Mouse (Mus musculus): Measurements from ENCODE around the gene Ndufa11.

Gene Ndufa11

DNA sequence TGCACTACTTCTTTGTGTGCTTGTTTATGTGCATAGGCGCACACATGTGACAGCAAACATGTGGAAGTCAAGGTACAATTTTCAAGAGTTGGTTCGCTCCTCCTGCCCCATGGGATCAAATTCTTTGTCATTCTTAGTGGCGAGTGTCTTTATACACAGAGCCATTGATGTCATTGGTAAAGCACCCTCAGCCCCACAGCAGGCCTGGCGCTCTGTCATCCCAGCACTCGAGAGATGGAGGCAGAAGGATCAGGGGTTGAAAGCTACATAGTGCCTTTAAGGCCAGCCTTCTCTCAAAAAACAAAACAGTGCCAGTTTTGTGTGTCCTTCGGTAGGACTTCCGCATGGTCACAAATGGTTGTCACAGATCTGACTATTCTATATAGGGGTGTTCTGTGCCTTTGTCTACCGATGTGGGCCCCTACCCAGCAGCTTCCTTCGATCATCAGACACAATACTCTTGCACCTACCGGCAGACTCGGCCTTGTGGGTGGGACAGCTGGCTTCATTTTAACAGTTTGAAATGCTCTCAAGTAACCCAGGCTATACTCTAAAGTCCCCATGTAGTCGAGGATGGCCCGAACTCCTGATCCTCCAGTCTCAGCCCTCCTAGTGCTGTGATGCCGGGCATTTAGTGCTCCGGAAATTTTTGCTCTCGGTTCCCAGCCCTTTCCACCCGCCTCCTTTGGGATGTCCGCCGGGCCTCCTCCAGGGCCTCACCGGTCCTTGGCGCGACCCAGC, 1.5 kb upstream of the Ndufa11 start:
- DNase-seq (ENCODE audit: low read depth, low spot score) = peak; percentile 21

- DNase-seq (ENCODE audit: low read depth, low spot score) = peak; percentile 99
Observed at GRCm38 (mm10) chr17:56716655-56717362, 758 bp upstream of the Ndufa11 start.

- DNase-seq (ENCODE audit: low read depth, low spot score) = no peak
Observed at GRCm38 (mm10) chr17:56722441-56722840, 4.9 kb downstream of the Ndufa11 start.

DNA sequence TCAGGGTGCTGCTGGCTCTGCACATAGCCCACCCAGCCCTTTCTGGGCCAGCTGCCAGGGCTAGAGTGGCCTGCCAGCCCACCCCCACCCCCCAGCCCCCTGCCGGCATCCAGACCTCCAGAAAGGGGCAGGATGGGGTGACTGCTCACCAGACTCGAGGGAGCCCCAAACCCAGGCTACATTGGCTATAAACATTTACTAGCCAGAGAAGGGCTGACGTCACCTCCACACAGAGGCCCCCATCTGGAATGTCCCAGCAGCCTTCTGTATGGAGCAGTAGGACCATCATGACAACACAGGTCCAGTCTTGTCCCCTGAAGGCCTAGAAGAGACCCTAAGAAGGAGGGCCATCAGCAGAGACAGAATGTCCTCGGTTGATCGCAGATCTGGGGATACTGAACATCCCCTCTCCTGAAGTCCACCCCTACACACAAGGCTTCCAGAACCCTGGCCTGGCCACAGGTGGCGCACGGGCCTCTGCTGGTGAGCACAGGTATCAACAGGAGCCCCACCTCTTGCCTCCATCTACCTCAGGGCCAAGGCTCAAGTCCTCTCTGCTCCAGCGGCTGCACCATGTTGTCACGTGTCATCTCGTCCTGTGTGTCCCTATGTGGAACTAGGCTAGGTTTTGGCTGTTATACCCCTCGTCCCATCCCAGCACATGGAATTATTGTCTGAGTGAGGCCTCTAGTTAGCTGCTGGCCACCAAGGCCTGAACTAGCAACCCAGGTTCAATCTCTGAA, 6.0 kb downstream of the Ndufa11 start:
- peak; percentile 42 for DNase-seq (ENCODE audit: low read depth, low spot score)

DNA sequence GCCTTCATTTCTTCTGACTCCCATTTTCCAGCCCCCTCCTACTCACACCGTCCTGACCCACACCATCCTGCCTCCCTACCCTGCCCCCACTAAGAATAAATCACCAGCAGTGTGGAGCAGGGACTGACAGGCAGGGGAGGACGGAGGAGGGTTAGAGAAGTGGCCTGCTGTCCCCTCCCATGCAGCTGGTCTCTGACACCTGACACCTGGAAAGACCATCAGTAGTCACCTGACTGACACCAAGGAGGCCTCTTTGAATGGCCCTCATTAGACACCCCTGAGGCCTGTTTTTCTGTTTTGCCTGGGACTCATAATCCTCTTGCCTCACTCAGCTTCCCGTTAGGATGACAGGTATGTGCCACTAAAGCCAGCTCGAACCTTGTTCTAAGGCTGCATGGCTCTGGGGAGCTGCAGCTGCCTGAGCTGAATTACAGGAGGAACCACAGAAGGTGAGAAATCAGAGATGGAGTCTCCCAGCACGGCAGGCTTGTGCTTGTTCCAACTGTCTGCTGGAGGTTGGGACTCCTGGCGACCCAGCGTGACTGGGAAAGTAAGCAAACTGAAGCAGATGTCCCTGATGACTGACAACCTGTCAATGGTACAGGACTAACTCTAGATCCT, 9.6 kb downstream of the Ndufa11 start:
- no peak for DNase-seq (ENCODE audit: low read depth, low spot score)

DNA sequence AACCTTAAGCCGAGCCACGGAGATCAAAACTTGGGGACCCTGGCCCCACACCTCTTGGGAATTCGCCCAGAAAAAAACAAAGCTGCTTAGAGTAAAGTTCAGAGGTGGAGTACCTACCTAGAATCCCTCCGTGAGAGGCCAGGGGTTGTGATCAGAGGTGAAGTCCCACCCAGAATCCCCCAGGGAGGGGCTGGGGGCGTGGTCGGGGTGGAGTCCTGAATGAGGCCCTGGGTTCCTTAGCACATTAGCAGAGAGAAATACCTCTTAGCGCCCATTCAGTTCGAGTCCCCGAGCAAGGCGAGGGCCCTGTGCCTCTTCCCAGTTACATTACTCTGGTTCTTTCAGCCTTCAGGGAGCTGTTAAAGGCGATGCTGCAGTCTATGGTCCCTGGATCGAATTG, 10.1 kb downstream of the Ndufa11 start:
- peak; percentile 80 for DNase-seq (ENCODE audit: low read depth, low spot score)

- DNase-seq (ENCODE audit: low read depth, low spot score) = no peak
Observed at GRCm38 (mm10) chr17:56728117-56728516, 10.6 kb downstream of the Ndufa11 start.

- no peak for DNase-seq (ENCODE audit: low read depth, low spot score)
Observed at GRCm38 (mm10) chr17:56729151-56729550, 11.6 kb downstream of the Ndufa11 start.

DNA sequence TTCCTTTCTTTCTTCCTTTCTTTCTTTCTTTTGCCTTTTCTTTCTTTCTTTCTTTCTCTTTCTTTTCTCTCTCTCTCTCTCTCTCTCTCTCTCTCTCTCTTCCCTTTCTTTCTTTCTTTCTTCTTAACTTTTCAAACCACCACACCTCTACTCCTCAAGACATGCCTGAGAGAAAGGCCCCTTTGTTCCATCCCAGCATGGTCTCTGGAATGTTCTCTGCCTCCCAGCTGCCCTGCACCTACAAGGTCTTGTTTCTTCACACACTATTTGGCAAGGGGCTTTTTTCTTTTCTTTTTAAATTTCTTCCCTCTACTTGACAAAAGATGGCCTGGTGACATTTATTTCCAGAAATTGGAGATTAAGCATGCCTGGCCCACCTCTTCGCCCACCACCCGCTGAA, 12.1 kb downstream of the Ndufa11 start:
- no peak for DNase-seq (ENCODE audit: low read depth, low spot score)

- peak; percentile 77 for DNase-seq (ENCODE audit: low read depth, low spot score)
Observed at GRCm38 (mm10) chr17:56736534-56736933, 19.0 kb downstream of the Ndufa11 start.

DNA sequence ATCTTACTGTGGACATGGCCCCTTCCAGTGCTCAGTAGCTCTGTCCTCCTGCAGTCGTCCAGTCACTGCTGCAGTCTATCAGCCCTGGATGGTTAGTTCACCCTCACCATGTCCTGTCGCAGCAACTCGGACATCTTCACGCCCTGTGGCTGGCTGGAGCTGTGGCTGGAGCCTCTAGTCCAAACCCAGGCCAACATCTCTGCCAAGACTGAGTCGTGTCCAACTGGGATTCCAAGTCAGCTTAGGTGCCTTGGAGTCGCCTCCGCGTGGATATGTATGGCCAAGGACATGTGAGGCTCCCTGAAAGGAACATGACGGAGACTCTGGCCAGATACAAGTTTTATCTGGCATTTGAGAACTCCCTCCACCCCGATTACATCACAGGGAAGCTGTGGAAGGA, 20.7 kb downstream of the Ndufa11 start:
- DNase-seq (ENCODE audit: low read depth, low spot score) = no peak

DNA sequence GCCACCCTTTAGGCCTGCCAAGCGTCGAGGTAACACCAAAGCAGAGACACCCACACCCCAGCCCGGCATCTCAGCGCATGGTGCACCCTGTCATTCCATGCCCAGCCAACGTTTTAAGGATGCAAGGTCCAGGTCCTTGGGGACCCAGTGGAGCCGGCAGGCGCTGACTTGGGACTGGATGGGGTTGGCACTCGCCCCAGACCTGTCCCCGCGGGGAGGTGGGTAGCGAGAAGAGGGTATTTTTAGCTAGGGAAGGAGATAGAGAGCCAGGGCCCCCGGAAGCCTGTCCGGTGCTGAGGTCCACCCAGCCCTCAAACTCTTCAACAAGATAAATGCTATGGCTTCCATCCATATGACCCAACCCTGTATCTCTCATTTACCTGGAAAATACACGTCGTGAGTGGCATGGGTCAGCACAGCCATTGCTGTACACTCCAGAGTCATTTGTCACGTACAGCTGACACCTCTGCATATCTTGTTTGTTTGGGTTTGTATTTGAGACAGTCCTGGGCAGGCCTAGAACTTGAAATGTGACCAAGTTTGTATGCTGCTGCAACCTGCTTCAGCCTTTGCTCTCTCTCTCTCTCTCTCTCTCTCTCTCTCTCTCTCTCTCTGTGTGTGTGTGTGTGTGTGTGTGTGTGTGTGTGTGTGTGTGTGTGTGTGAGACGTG, 22.7 kb downstream of the Ndufa11 start:
- no peak for DNase-seq (ENCODE audit: low read depth, low spot score)

DNA sequence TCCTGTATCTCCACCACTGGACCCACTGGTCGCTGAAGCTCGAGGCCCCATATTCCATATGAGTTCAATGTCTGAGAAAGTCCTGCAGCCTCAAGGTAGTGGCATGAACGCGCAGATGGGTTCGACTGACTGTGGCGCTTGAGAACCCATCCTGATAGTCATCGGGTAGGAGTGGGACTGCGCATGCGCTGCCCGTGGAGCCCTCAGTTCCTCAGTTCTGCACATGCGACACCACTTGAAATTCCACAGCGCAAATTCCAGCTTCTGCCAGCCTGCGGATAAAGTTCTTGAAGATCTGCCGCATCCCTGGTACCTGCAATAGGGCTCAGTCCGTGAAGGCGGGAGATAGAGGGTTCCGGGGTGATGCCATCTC, 23.2 kb downstream of the Ndufa11 start:
- peak; percentile 75 for DNase-seq (ENCODE audit: low read depth, low spot score)

GRCm38 (mm10) chr17:56744173-56744572, 26.6 kb downstream of the Ndufa11 start:
- DNase-seq (ENCODE audit: low read depth, low spot score) = no peak

- peak; percentile 92 for DNase-seq (ENCODE audit: low read depth, low spot score)
Observed at GRCm38 (mm10) chr17:56751404-56752072, 34.0 kb downstream of the Ndufa11 start.

GRCm38 (mm10) chr17:56753452-56753851, 35.9 kb downstream of the Ndufa11 start:
- no peak for DNase-seq (ENCODE audit: low read depth, low spot score)

DNA sequence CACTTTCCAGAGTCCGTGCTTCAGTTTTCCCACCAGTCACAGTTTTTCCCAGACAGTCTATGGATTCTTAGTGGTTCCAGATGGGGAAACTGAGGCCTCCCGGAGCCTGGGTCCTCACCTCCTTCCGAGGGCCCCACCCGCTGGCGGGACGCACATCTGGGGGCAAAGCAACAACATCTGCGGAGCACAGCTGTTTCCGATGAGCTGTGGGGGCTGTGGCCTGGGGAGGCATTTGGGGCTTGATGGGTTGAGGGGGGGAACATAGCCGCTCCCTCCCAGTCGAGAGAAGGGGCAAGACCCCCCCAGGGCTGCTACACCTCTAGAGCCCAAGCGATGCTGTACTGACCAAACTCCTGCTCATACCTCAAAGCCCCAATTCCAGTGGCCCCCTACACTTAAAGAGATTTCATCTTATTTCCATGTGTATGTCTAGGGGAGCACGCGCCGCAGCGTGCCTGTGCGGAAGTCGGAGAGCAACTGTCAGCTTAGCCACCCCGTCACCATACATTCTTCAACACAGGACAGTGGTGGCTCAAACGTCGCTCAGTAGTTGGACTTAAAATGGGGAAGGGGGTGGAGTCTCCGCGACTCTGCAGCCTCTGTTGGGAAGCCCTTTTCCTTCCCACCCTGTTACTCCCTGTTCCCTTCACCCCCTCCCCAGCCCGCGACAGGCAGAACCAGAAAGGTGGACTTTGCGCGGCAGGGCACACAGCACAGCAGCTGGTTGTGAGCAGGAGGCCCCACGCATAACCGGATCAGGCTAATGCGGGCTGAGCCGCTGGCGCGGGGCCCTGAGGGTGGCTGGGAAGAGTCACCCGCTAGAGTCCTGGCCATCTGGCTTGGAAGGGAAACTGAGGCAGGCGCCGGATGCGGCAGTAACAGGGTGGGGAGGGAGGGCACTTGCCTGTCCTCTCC, 37.0 kb downstream of the Ndufa11 start:
- DNase-seq (ENCODE audit: low read depth, low spot score) = peak; percentile 49

DNA sequence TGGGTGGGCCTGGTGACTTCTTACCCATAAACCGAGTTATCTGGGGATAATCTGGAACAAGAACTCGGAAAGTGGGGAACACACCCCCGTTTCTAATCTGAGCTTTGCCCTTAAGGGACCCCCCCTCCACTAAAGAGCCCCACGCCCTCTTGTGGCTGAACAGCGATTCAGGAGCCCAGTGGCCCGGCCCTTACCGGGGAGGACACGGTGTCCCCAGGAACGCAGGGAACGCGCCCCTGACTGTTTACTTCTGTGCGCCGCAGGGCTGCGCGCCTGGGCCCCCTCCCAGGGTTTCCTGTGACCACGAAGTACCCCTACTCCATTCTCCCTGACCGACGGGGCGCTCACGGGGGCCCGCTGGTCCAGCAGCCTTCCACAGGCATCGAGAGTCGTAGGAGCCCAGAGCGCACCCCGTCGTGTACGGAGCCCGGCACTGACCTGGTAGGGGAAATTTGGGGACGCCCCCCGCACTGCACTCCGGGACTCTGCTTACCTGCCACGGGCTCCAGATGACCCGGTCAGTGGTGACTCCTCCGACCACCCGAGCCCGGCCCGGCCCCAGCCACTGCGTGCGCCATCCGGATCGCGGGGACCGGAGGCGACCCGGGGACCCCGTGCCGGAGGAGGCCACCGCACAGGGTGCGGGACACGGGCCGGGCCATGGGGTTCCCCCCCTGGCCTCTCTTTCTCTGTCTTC, 39.3 kb downstream of the Ndufa11 start:
- DNase-seq (ENCODE audit: low read depth, low spot score) = no peak

DNA sequence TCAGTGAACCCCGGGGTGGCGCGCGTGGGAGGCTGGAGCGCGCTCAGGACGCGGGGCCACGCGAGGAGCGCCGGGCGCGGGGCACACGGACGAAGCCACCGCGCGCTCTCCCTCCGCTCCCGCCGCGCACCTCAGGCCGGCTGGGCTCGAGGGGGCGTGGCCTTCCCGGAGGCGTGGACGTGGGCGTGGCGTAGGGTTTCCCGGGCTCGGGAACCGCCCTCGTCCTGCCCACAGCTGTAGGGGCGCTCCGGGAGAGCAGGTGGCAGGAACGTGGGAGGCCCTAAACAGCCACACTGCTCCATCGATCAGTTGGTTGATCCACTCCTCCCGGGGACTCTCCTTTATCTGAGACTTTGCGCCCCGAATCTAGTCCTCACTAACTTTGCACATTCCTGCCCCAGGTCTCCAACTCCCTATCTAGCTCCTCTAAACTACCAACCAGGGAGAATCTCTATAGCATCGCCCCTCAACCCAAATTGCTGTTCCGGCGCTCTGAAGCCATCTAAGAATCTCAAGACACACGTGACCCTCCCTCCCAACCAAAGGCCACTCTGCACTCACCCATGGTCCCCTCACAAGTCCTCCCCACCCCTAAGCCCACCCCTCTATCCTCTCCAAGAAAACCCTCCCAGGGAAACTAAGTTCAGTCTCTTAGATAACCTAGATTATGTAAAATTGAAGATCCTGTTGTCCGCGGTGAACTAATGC, 40.0 kb downstream of the Ndufa11 start, which contains the start of gene Nrtn:
Gene Nrtn (minus strand): TSS at position 115 of the 708 bp plus-strand sequence.
- DNase-seq (ENCODE audit: low read depth, low spot score) = peak; percentile 86
